Mouse (Mus musculus): ENCODE measurements around the gene Micu1. TPM values are rescaled to one million over a fixed set of nuclear protein-coding genes. Genes with fewer than 3 reads are reported as not detected.
A peak's percentile ranks its signal among the peaks of the same experiment; 100 is the strongest.

Micu1 gene
- polyA plus RNA-seq, 1 experiment from 2014 or later = 26.4 TPM

DNA sequence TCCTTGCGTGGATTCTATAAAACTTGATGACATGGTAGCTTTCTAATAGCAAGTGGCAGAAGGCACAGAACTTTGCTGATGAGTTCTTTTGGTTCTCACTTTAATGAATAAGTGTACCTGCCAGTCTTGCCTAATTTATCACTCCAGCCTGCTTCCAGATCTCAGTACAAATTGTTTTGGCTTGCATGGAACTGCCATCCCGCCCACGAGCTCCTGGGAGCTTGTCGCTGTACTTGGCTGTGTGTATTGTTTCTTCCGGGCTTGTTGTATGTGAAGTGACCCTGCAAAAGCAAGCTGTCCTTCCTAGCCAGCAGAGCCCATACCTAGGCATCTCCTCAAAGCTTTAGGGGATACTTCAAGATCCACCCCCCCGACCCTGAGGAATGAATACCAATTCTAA, 114.3 kb downstream of the Micu1 start:
- Histone ChIP-seq H3K4me3 (ENCODE audit: low read depth, low read length) (no peak overlapping the region), H3K27ac (ENCODE audit: low read depth) (no peak overlapping the region), H3K4me2 (ENCODE audit: low read depth, low read length) (no peak overlapping the region), H3K27me3 (ENCODE audit: insufficient read depth, low read length) (no peaks in the 10 kb centered on the region), H3K9ac (replicated peaks) (no peak overlapping the region), H3K4me1 (ENCODE audit: insufficient read depth) (peaks cover 3% of the 10 kb centered on the region; the same call in 1 of the 2 replicates), H3K36me3 (replicated peaks; ENCODE audit: insufficient read depth, low read length) (no peaks in the 10 kb centered on the region), H3K9me3 (ENCODE audit: low read length) (no peaks in the 10 kb centered on the region)
- ATAC-seq (no peak), DNase-seq (no peak)
- no peak for TF ChIP-seq CTCF (IDR thresholded peaks at IDR 0.05; ENCODE audit: low read depth)
- WGBS (ENCODE audit: insufficient replicate concordance) = 84% methylated on average over 6 of the region's 6 CpGs

DNA sequence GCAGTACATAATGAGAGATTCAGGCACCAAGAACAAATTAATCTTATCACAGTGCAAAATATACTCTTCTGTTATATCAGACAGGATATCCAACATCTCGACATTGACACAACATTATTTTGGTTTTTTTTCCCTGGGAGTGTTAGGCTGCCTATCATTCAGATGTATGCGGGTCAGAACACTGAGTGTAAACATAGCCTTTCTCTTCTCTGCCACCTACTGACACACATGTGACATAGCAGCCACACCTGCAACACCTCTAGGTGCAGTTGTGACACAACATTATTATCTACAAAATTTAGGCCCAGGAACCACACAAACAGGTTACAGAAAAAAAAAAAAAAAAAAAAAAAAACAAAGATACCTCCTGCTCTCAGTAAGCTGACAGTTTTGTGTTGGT, 115.3 kb downstream of the Micu1 start:
- Histone ChIP-seq H3K27ac (ENCODE audit: low read depth) (no peak overlapping the region), H3K4me2 (ENCODE audit: low read depth, low read length) (no peak overlapping the region), H3K4me3 (ENCODE audit: low read depth, low read length) (no peak overlapping the region), H3K4me1 (ENCODE audit: insufficient read depth) (peaks cover 2% of the 10 kb centered on the region; the same call in 1 of the 2 replicates), H3K9me3 (ENCODE audit: low read length) (no peaks in the 10 kb centered on the region), H3K9ac (replicated peaks) (no peak overlapping the region), H3K36me3 (replicated peaks; ENCODE audit: insufficient read depth, low read length) (no peaks in the 10 kb centered on the region), H3K27me3 (ENCODE audit: insufficient read depth, low read length) (no peaks in the 10 kb centered on the region)
- TF ChIP-seq CTCF (IDR thresholded peaks at IDR 0.05; ENCODE audit: low read depth) = peak; percentile 78
- no peak for TF ChIP-seq EP300 (IDR thresholded peaks at IDR 0.05; ENCODE audit: low read depth)
- ATAC-seq (no peak), DNase-seq (no peak)
- 29% methylated on average over 2 of the region's 2 CpGs for WGBS (ENCODE audit: insufficient replicate concordance)

DNA sequence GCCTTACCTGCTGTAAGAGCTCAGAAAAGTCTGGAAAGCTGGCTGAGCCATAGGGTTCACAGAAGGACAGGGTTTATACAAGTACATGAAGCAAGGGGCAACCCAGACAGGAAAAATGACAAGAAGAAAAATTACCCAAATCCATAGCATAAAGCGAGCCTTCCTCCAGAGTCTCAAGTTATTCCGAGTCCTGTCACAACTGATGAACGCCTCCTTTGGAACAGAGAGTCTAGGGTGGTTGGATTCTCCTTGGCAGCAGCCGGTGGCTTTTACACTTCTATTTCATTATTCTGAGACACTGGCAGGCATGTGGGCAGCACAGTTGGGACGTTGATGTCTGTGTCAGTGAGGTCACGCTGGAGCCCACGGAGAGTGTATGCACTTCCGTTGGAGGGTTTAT, 115.7 kb downstream of the Micu1 start:
- WGBS (ENCODE audit: insufficient replicate concordance) = 85% methylated on average over 8 of the region's 8 CpGs
- H3K36me3 ChIP-seq (replicated peaks; ENCODE audit: insufficient read depth, low read length) = no peaks in the 10 kb centered on the region
- H3K4me2 ChIP-seq (ENCODE audit: low read depth, low read length) = no peak overlapping the region
- no peak overlapping the region for H3K4me3 ChIP-seq (ENCODE audit: low read depth, low read length)
- no peak overlapping the region for H3K27ac ChIP-seq (ENCODE audit: low read depth)
- H3K9ac ChIP-seq (replicated peaks) = no peak overlapping the region
- no peaks in the 10 kb centered on the region for H3K4me1 ChIP-seq (ENCODE audit: insufficient read depth)
- no peaks in the 10 kb centered on the region for H3K9me3 ChIP-seq (ENCODE audit: low read length)
- DNase-seq (no peak), ATAC-seq (no peak)
- TF ChIP-seq CTCF (IDR thresholded peaks at IDR 0.05; ENCODE audit: low read depth) (no peak), EP300 (IDR thresholded peaks at IDR 0.05; ENCODE audit: low read depth) (no peak)
- H3K27me3 ChIP-seq (ENCODE audit: insufficient read depth, low read length) = no peaks in the 10 kb centered on the region

DNA sequence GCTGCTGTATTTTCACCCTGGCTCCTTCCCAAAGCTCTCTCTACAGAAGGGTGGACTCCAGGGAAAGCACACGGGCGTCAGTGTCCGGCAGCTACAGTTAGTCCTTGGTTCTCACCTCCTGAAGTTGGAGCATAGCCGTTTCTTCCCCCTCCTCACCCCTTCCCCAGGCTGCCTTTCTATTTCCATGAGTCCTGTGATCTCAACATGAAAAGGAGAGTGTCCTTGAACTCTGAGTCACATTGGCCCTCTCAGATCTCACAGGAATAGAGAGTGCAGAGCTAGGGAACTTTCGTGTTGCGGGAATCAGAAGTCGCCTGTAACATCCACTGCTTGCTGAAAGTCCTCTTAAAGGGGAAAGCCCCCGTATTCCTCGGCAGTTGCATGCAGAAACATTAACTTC, 116.9 kb downstream of the Micu1 start:
- WGBS (ENCODE audit: insufficient replicate concordance) = 80% methylated on average over 9 of the region's 9 CpGs
- Histone ChIP-seq H3K9me3 (ENCODE audit: low read length) (no peaks in the 10 kb centered on the region), H3K27me3 (ENCODE audit: insufficient read depth, low read length) (no peaks in the 10 kb centered on the region), H3K36me3 (replicated peaks; ENCODE audit: insufficient read depth, low read length) (no peaks in the 10 kb centered on the region), H3K4me1 (ENCODE audit: insufficient read depth) (no peaks in the 10 kb centered on the region), H3K4me3 (ENCODE audit: low read depth, low read length) (no peak overlapping the region), H3K4me2 (ENCODE audit: low read depth, low read length) (no peak overlapping the region), H3K27ac (ENCODE audit: low read depth) (no peak overlapping the region), H3K9ac (replicated peaks) (no peak overlapping the region)
- DNase-seq (no peak), ATAC-seq (no peak)
- no peak for TF ChIP-seq CTCF (IDR thresholded peaks at IDR 0.05; ENCODE audit: low read depth)

DNA sequence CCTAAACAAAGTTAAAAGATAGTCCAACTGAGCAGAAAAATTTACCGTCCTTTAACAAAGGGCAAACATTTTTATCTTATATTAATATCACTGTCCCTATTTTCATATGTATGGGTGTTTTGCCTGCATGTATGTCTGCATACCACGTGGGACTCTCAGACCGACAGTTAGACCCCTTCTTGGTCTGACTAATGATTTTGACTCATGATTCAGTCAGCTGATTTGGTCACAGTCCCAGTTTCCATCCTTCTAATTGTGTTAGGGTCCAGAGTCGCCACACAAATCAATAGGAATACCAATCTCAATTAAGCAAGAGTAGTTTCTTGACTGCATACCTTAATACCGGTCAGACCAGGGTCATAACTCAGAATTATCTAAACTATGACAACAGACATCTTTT, 118.6 kb downstream of the Micu1 start:
- Histone ChIP-seq H3K4me1 (ENCODE audit: insufficient read depth) (no peaks in the 10 kb centered on the region), H3K4me3 (ENCODE audit: low read depth, low read length) (no peak overlapping the region), H3K4me2 (ENCODE audit: low read depth, low read length) (no peak overlapping the region), H3K27ac (ENCODE audit: low read depth) (no peak overlapping the region), H3K36me3 (replicated peaks; ENCODE audit: insufficient read depth, low read length) (no peaks in the 10 kb centered on the region; the same call in 1 of the 2 replicates), H3K27me3 (ENCODE audit: insufficient read depth, low read length) (no peaks in the 10 kb centered on the region), H3K9ac (replicated peaks) (no peak overlapping the region), H3K9me3 (ENCODE audit: low read length) (no peaks in the 10 kb centered on the region)
- DNase-seq (no peak), ATAC-seq (no peak)
- TF ChIP-seq CTCF (IDR thresholded peaks at IDR 0.05; ENCODE audit: low read depth) (no peak), EP300 (IDR thresholded peaks at IDR 0.05; ENCODE audit: low read depth) (no peak)
- 84% methylated on average over 5 of the region's 5 CpGs for WGBS (ENCODE audit: insufficient replicate concordance)

DNA sequence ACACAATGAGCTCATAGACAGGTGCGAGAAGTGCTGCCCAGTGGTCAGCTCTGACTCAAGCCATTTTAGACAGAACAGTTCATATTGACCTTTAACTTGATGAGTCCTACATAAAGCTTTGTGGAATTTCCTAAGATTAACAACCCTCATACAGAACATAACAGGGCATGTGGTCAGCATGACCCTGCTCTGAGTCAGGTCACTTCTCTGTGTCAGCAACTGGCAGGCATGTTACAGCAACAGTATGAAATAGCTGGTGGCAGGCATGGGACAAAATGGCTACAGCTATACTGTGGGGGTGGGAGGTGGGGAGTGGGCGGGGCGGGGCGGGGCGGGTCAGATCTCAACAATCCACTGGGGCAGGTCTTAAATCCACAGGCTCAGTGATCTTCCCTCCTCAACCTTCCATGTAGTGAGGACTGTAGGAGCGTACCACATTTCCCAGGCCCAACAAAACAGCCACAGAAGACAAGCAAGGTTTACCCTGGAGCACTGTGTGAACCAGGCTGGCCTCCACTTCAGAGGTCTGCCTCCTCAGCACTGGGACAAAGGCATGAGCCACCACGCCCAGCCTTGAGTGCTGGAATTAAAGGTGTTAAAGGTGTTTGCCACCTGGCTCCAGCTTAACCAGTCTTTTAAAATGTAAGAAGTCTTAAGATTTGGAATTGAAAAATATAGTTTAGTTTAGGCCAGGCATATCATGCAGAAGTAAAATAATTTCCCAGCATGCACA, 119.2 kb downstream of the Micu1 start:
- no peak for TF ChIP-seq EP300 (IDR thresholded peaks at IDR 0.05; ENCODE audit: low read depth)
- TF ChIP-seq CTCF (IDR thresholded peaks at IDR 0.05; ENCODE audit: low read depth) = no peak
- 81% methylated on average over 7 of the region's 7 CpGs for WGBS (ENCODE audit: insufficient replicate concordance)
- H3K4me1 ChIP-seq (ENCODE audit: insufficient read depth) = no peaks in the 10 kb centered on the region
- DNase-seq (no peak), ATAC-seq (peak; percentile 56; the same call in 1 of the 2 replicates)
- no peak overlapping the region for H3K4me2 ChIP-seq (ENCODE audit: low read depth, low read length)
- no peak overlapping the region for H3K9ac ChIP-seq (replicated peaks)
- no peaks in the 10 kb centered on the region for H3K27me3 ChIP-seq (ENCODE audit: insufficient read depth, low read length)
- H3K27ac ChIP-seq (ENCODE audit: low read depth) = no peak overlapping the region
- H3K4me3 ChIP-seq (ENCODE audit: low read depth, low read length) = no peak overlapping the region
- no peaks in the 10 kb centered on the region; the same call in 1 of the 2 replicates for H3K36me3 ChIP-seq (replicated peaks; ENCODE audit: insufficient read depth, low read length)
- H3K9me3 ChIP-seq (ENCODE audit: low read length) = no peaks in the 10 kb centered on the region
